Mouse (Mus musculus) heart, postnatal 36 days (tissue): ENCODE data around the gene Gm49387. TPM values are rescaled to one million over a fixed set of nuclear protein-coding genes. Genes with fewer than 3 reads are reported as not detected.

Source experiments
- DNase-seq, 2 experiments: peaks; one replicate each; pipeline ENCODE4 v3.0.0; 2021 to 2022
- intact Hi-C: fragments of 180-260 bp; cut with DNase I; formaldehyde crosslinking; loops from one replicate; pipeline ENCODE4 v1.15.1; 2025
- total RNA-seq, 2 experiments: library from RNA; stranded (reverse); gene quantifications; 2 replicates each; pipeline ENCODE4 v1.2.3; 2021

Gene Gm49387
- total RNA-seq, 2 experiments from 2014 or later, result 0.33 to 1.7 TPM

DNA sequence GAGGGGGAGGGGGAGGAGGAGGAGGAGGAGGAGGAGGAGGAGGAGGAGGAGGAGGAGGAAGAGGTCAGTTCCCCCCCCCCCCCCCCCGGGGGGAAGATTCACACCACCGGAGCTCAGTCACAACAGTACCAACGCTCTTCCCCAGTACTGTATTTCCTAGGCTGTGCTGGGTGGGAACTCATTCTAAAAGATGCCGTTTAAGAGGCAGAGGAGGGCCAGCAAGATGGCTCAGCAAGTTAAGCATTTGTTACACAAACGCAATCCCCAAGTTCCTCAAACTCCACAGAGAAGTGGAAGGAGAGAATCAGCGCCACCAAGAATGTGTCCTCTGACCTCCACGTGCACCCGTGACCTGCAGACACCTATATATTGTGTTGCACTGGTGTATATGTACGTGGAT, 57.6 kb downstream of the Gm49387 start:
- DNase-seq, result no peak
- intact Hi-C loops, result no loop called here

DNA sequence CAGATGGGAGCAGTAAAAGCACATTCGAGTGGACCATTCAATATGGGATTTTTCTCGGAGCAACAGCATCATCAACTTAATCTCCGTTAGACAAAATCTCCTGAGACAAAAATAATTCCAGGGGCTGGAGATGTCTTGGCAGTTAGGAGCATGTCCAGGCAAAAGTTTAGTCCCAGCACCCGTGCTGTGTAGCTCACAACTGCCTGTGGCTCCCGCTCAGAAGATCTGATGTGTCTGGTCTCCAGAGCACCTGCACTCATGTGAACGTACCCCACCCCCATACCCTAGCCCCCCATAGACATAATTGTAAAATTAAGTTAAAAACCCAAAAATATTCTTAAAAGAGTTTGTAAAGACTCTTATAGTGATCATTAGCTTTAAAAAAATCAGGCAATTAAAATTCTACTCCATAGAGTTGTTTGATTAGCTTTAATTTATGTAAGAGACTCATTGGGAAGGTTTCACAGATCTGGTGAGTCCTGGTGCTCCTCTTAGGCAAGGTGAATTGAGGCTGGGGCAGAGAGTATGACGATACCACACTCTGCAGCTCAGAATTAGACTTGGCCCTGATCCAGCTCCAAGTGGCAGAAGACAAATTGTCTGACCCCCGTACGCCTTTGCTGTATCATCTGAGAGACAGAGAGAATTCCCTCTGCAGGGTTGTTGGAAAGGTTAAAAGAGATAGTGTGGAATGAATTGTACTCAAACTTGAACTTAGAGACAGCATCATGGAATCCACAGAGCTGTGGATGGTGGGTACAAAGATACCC, 62.5 kb downstream of the Gm49387 start:
- no peak for DNase-seq
- intact Hi-C loops, result no loop called here

DNA sequence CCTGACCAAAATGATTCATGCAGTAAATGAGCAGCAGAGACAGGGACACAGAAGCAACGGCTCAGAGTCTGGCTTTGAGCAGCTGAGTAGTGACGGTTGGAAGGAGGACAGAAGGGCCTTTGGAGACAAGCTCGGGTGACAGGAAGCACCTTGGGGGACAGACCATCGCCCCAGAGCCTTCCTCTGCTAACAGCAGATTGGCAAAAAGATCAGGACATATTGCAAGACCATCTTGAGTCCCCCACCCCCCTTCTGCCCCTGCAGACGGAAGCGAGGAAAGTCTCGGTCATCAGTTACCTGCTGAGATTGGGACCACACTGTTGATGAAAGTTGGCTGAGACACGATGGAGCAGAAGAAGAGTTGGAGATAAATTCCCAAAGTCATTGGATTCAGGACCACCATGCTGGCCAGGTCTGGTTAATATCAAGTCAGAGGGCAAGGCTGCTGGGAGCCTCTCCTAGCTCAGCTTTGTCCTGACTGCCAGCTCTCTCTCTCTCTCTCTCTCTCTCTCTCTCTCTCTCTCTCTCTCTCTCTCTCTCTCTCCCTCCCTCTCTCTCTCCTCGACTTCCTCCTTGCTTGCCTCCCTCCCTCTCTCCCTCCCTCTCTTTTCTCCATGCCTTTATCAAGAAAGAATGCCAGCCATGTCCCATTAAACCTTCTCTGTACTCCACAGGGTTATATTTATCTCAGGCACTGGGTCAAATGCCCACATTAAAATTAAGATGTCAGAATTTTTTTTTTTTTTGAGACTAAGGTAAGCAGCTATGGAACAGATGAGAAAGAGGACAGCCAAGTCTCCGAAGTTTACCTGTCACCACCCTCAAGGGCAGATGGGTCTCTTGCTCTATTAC, 63.6 kb downstream of the Gm49387 start:
- DNase-seq, result no peak
- intact Hi-C loops, result no loop called here

DNA sequence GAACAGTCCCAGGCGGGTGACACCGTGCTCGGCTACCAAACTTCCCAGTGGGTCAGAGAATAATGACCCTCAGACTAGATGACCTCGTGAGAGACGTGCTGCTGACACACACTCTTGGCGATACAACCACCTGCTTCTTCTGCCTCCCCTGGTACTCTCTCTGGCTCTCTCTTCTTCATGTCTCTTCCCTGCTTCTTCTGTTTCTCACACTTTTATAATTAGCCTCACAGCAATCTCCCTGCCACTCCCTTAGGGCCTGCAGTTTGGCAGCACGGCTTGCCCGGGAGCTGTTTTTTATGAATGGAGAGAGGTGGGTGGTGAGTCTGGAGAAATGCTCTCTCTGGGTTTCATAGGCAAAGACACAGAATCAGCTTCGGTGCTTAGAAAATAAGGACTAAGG, 64.8 kb downstream of the Gm49387 start:
- intact Hi-C loops, result no loop called here
- DNase-seq, result no peak

DNA sequence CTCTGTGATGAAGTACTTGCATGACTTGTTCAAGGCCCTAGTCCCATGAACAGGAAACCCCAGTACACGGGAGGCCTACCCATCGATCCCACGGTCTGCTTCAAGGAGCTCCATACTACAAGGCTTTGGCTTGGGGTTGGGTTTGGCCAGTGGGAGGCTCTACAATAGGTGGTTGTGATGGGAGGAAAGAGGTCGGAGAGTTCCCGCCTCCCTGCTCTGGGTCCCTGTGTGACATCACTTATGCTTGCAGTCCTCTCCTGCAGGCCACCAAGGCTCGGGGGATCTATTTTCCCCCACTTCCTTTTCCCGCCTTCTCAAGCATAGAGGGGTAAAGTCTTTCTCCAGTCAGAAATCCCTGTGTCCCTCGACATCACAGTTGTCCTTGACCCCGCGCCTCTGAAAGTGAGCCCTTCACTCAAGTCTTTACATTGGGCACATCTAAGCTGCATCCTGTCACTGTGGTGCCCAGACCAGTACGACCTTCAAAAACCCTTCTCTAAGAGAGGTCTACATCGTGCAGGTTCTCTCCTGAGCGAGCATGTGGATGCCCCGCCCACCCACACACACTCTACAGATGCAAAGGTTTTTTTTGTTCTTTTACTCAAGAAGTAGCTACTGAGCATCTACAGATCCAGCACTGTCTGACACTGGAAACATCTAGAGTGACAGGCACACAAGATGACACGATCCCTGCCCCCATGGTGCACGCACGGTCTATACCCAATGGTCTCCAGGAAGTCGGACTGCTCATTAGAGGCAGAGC, 65.6 kb downstream of the Gm49387 start:
- intact Hi-C loops, result no loop called here
- no peak for DNase-seq

DNA sequence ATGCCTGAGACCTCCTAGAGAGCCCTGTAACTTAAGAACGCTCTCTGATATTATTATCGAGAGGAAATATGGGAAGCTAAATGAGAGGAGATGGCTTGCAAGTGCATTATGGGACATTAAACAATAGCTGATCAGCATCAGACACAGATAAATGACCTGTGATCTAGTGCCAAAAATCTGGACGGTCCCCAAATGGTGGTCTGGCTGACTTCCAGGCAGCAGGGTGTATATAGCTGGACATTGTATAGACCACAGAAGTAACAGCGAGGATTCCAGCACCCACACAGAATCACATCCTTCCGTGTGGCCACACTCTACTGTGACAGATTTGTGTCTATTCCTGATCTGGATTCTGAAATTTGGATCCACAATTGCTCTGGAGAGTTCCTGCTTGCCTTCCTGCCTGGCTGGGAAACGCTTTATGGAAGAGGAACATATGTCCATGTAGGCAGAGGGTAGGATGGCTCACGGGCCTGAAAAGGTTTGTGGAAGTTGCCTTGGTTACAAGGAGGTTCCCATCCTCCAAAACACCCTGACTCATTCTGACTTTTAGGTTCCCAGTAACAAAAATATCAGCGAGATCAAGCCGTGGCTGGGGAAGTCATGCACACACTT, 68.0 kb downstream of the Gm49387 start:
- intact Hi-C loops, result loop anchor here (2.0 kb wide), 1 partner anchor 14 kb away; no protein-coding TSS in a partner anchor

DNA sequence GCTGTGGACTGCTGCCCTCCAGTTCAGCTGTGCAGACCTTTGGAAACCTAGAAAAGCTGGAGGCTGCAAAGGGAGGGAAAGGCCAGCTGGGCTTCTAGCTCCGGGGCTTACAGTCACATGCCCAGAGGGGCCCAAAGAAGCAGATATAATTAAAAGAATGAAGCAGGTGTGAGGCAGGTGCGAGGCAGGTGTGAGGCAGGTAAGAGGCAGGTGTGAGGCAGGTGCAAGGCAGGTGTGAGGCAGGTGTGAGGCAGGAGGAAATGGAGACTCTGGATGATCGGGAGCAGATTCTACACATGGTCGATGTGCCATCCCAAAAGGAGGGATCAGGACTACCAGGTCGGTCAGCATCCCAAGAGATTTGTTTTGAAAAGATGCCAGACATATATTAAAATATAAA, 69.3 kb downstream of the Gm49387 start:
- intact Hi-C loops, result no loop called here

More for the DNA sequence above, 68.0 kb downstream of the Gm49387 start:
- no peak for DNase-seq

DNA sequence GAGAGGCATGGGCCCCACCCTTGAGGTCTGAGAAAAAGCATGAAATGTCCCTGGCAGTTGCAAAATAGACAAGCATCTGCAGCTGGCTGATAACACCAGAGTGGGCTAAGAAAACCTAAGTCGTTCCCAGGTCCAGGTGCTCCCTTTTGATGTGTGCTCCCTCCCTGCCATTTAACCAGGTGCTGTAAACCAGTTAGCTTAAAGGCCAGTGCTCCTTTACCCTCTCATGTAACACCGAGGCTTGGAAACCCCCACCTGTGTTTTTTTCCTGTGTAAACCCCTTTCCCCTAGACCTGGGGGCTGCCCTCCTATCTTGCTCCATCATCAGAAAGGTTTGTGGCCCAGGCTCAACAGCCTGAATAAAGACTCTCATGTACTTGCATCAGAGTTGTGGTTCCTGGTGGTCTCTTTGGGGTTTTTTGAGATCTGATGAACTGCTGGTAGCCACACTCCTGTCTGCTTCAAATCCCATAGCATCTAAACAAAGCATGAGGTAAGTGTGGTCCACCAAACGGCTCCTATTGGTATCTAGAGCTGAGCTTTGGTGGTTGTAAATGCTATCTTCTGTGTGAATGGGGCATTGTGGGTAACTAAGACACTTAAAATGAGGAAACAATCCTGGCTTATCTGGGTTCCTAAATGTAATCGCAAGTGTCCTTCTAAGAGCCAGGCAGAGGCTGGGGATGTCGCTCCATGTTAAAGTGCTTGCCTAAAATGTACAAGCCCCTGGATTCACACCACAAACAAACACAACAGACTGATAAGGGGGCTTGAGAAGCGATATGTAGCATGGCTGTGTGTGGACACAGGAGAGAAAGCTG, 70.3 kb downstream of the Gm49387 start:
- intact Hi-C loops, result no loop called here
- no peak for DNase-seq

More for the DNA sequence above, 69.3 kb downstream of the Gm49387 start:
- DNase-seq, result no peak

DNA sequence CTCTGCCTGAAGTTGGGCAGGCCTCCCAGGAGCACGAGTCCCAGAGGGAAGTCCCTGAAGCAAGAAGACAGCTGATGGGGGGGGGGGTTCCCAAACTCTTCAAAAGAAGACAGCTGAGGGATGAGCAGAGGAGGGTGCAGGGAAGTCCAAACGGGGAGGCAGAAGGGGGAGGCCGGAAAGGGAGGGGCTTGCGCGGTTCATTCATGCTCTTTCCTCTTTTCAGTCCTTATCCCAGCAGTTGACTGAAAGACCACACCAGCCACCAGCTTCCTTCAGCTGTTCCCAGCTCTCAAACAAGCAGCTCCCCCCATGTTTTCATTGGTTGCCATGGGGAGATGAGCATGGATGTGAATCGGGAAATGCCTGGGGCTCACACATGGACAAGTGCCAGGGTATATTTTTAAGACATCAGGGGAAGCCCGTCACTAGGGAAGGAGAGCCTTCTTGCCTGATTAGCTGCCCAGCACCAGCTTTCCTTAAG, 71.5 kb downstream of the Gm49387 start:
- no peak for DNase-seq
- intact Hi-C loops, result no loop called here

DNA sequence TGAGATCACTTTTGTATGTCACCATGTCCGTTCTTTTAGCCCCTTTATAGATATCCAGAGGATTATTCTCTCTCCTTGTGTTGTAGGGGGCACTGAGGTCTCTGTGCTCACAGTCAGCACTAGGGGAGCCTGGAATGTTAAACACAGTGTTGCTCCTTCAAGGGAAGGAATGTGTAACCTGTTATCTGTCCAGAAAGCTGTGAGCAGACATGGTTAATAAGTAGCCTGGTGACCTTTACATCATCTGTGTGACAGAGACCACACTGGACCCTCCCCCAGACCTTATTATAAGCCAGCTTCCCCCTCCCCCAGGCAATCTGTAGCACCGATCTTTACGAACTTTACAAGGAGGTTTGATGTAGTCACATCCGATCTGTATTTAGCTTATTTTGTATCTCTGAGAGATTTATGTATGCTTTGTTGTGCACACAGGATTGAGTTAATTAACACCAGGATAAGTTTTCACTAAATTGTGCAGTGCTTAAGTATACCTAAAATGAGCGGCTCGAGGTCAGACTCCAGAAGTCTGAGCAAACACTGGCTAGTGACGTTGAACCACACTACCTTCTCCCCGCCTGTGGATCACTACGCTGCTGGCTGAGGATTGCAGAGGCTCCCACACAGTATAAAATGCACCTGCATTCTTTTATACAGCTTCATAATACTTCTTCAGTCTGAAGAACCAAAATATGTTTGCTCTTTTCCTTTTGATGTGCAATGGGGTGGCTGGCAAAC, 75.0 kb downstream of the Gm49387 start:
- DNase-seq, result no peak
- intact Hi-C loops, result no loop called here

DNA sequence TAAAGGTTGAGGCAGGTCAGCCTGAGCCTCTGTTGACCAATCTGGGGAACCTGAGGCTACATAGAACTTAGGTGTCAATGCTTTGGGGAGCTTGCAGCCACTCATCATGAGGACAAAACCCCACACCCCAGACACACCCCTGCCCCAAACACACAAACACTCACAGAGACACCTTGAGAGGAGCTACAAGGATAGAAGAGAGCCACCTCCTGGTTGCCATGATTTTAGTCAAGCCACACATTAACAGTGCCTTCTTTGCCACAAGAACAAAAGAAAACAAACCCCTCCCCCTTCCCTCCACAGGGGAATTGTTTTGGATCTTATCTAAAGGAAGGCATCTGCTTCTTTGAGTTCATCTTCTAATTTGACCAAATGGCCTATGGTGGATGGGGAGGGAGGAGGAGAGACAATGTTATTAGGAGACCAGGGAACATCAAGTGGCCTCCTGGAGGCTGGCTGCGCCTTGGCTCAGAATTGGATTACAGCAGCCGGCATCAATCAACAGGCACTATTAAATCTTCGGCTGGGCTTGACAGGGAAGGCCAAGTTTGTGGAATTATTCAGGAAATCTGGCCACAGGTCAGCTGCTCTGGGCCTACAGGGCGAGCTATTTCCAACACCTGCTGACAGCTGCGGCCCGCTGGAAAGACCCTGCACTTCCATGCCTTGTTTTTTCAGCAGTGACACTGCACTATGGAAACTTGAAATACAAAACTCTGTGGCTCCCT, 76.1 kb downstream of the Gm49387 start:
- intact Hi-C loops, result no loop called here
- peak; percentile 62 to 70 for DNase-seq

DNA sequence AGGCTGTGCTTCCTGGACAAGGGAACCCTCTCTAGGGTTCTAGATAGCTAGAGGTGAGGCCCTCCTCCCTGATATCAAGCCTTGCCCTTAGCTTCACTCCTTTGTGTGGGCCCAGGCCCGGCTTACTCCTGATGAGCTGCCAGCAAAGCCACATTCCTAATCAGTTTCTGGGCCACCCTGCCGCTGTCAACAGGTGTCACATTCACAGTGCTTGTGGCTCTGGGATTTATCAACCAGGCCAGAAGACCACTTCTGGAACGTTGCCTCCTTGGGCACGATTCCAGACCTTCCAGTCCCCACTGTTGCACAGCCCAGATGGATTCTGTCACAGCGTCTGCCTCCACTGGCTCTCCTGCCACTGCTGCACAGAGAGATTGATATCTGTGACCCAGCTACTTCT, 79.8 kb downstream of the Gm49387 start:
- intact Hi-C loops, result no loop called here
- peak; percentile 57 to 58 for DNase-seq

DNA sequence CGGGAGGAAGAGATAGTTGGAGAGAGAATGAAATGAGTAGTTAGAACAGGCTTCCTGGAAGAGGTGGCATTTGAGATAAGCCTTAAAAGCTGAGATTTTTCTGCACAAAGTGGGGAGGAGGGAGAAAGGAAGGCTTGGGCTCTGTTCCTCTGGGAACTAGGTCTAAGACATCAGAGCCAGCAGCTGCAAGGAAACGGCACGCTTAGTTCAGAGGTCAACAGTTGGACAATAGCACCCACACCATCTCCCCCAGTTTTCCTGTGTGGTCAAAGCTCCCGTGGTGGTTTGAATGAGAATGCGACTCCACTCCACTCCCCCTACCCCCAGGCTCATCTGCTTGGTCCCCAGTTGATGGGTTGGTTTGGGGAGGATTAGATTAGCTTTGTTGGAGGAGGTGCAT, 81.5 kb downstream of the Gm49387 start:
- no peak for DNase-seq
- intact Hi-C loops, result loop anchor here (2.0 kb wide), 1 partner anchor 14 kb away; no protein-coding TSS in a partner anchor

DNA sequence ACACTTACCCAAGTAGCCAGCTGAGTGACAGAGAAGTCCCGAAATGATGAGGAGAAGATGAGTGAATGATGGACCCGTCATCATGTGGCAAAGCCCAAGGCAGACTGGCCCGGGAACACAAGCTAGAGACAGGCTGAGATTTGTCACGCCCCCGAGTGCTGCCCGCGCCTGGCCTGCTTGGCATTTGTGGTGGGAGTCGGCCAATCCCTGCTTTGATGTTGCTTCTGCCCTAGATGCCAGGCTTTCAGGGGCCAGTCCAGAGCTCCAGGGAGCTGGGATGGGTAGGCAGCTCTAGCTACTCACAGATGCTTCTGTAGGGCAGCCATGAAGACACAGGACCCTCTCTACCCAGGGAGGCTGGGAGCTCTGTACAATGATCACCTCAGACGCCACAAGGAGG, 82.9 kb downstream of the Gm49387 start:
- DNase-seq, result no peak
- intact Hi-C loops, result loop anchor here (2.0 kb wide), 1 partner anchor 15 kb away; no protein-coding TSS in a partner anchor

DNA sequence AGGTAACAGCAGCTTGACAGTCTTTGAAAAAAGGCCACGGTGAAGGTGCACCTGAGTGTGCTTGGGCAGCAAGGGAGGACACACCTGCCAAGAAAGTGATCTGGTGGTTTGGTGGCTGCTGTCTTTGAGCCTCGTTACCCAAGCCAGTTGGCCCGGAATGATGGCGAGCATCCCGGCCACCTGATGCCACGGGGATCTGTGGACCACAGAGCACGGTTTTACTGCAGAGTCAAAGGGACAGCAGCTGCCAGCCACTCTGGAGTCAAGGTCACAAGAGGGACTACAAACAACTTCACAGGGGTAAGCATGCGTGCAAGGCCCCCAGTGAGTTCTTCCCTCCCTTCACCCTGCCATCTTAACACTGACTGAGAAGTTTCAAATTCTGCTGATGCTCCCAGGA, 83.4 kb downstream of the Gm49387 start:
- intact Hi-C loops, result no loop called here
- DNase-seq, result no peak

DNA sequence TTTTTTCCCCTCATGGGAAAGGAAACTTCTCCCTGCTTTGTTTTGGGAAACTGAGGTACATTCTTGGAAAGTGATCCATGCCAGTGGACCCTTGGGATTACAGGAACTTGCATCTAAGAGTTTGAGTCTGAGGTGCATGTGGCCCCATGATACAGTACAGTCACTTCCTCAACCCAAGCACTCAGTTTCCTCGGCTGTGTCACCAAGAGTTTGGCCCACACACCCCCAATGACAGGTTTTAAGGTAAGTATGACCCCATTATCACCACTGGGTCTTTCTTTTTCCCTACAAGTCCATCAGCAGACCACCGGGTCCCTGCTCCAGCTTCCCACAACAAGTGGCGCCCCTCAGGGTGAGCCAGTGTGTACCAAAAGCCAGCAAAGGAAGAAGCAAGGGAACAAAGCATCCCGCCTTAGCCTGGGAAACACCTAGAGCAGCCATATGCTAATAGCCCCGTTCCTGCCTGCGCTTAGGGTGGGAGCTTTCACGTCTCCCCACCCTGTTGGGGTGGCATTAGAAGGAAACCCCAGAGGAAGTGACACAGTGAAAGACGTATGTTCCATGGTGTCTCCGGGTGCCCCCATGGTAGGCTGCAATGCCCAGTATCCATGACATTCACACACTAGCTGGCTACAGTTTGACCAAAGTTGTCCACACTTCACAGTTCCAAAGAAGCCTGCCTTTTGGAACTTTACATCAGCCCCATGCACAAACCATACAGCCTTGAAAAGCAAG, 84.0 kb downstream of the Gm49387 start:
- no peak for DNase-seq
- intact Hi-C loops, result no loop called here

DNA sequence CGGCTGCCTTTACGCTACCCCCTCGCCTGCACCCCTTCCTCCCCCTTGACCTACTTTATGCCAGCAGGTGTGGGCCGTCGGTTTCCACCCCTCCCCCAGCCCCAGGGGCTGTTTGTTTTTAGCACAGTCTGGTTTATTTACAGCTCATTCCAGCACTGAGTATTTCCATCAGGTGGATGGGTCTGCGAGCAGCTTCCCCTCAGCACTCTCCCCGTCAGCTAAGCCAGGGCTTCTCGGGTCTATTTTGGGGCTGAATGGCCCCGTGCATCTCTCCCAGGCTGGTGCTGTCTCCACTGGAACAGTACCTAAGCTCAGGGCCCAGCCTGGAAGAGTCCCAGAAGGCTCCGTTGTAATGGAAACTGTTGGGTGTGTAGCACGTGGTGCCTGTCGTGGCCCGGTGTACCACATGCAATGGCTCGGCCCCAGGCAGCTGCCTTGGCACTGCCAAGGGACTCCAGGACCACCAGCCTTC, 84.7 kb downstream of the Gm49387 start:
- intact Hi-C loops, result no loop called here
- no peak for DNase-seq
